ENCODE assay signal across 15 mouse cellular contexts in genomic region chr8:79620489-79621276, GRCm38 (mm10). TPM values are rescaled to one million over a fixed set of nuclear protein-coding genes. Genes with fewer than 3 reads are reported as not detected.
DNase-seq lines count a peak whose midpoint lies in the region; ATAC-seq and TF ChIP-seq lines count a peak whose summit lies in the region.
"Had no signal": no experiment of that assay in that cellular context is flagged by ENCODE, and none has a peak within 500 bp of the region (broad histone marks: within the 10 kb centered on the region; RNA-seq: fewer than 3 reads in every experiment).

No protein-coding gene starts in this region.

- H3K27ac ChIP-seq in intestine, embryonic 14.5 days (ENCODE audit: low read depth): peak overlapping the region; percentile 74
- no peak overlapping the region for H3K27ac ChIP-seq in intestine, postnatal 0 days (ENCODE audit: low read depth, low read length)
- peak overlapping the region; percentile 89 to 91 for H3K27ac ChIP-seq in heart, embryonic 14.5 days (replicated peaks in 1 of 2; ENCODE audit: control insufficient read depth in 1 of 2, insufficient read depth in 1 of 2, low read depth in 2 of 2, low read length in 2 of 2)
- H3K27ac ChIP-seq in stomach, embryonic 15.5 days: peak overlapping the region; percentile 49; the same call in 1 of the 2 replicates
- H3K27ac ChIP-seq: forebrain, embryonic 12.5 days; hindbrain, embryonic 13.5 days; layer of hippocampus, adult 2 months; liver, embryonic 14.5 days had no signal

- no peak overlapping the region for H3K4me3 ChIP-seq in intestine, embryonic 14.5 days (ENCODE audit: low read depth, low read length)
- H3K4me3 ChIP-seq in intestine, postnatal 0 days (ENCODE audit: low read depth, low read length): no peak overlapping the region
- H3K4me3 ChIP-seq in heart, embryonic 14.5 days (ENCODE audit: control insufficient read depth in 1 of 2, insufficient read depth in 1 of 2, low read depth in 1 of 2, low read length in 2 of 2): no peak overlapping the region
- no peak overlapping the region for H3K4me3 ChIP-seq in stomach, embryonic 15.5 days (replicated peaks)
- H3K4me3 ChIP-seq: forebrain, embryonic 12.5 days; hindbrain, embryonic 13.5 days; layer of hippocampus, adult 2 months had no signal

- WGBS in intestine, embryonic 14.5 days: 39% methylated on average over 9 of the region's 9 CpGs
- WGBS in intestine, postnatal 0 days: 52% methylated on average over 9 of the region's 9 CpGs
- 28% methylated on average over 9 of the region's 9 CpGs for WGBS in heart, embryonic 14.5 days
- WGBS in stomach, embryonic 15.5 days: 35% methylated on average over 9 of the region's 9 CpGs

- no peaks in the 10 kb centered on the region for H3K36me3 ChIP-seq in intestine, embryonic 14.5 days (ENCODE audit: control insufficient read depth, insufficient read depth, low read length)
- no peaks in the 10 kb centered on the region for H3K36me3 ChIP-seq in intestine, postnatal 0 days (ENCODE audit: control insufficient read depth, insufficient read depth)
- H3K36me3 ChIP-seq in heart, embryonic 14.5 days (ENCODE audit: control insufficient read depth, insufficient read depth, low read length): no peaks in the 10 kb centered on the region
- no peaks in the 10 kb centered on the region for H3K36me3 ChIP-seq in stomach, embryonic 15.5 days
- H3K36me3 ChIP-seq: forebrain, embryonic 12.5 days; hindbrain, embryonic 13.5 days had no signal

- no peaks in the 10 kb centered on the region for H3K9me3 ChIP-seq in intestine, embryonic 14.5 days (ENCODE audit: control insufficient read depth, low read length)
- no peaks in the 10 kb centered on the region for H3K9me3 ChIP-seq in intestine, postnatal 0 days (ENCODE audit: control insufficient read depth)
- H3K9me3 ChIP-seq in heart, embryonic 14.5 days (ENCODE audit: control insufficient read depth, low read length): no peaks in the 10 kb centered on the region
- no peaks in the 10 kb centered on the region for H3K9me3 ChIP-seq in stomach, embryonic 15.5 days
- H3K9me3 ChIP-seq: forebrain, embryonic 12.5 days; hindbrain, embryonic 13.5 days had no signal

- DNase-seq in intestine, embryonic 14.5 days (ENCODE audit: low spot score): no peak
- peak; percentile 8 for DNase-seq in lung, postnatal 10 days
- no peak for DNase-seq in lung, postnatal 36 days
- DNase-seq in cerebellum, postnatal 36 days: no peak
- DNase-seq: adrenal gland, postnatal 36 days; right cerebral cortex, postnatal 25 days had no signal

- 0 out of 2 replicates have a peak, but pooled peaks have one; percentile 26 for ATAC-seq in intestine, embryonic 14.5 days (replicated peaks; ENCODE audit: low FRiP score, low TSS enrichment, low read depth)
- no peak for ATAC-seq in intestine, postnatal 0 days
- ATAC-seq in heart, embryonic 14.5 days (ENCODE audit: insufficient number of reproducible peaks, insufficient read depth, low FRiP score, low read depth): peak; percentile 57; the same call in 1 of the 2 replicates
- no peak; the same call in 1 of the 2 replicates for ATAC-seq in stomach, embryonic 15.5 days (ENCODE audit: insufficient read depth, low FRiP score, low read depth)

- no peak overlapping the region for H3K9ac ChIP-seq in intestine, embryonic 14.5 days (ENCODE audit: low read length)
- H3K9ac ChIP-seq in intestine, postnatal 0 days (ENCODE audit: low read depth, low read length): no peak overlapping the region
- H3K9ac ChIP-seq in heart, embryonic 14.5 days (ENCODE audit: low read length): peak overlapping the region; percentile 47
- no peak overlapping the region for H3K9ac ChIP-seq in stomach, embryonic 15.5 days
- H3K9ac ChIP-seq: forebrain, embryonic 12.5 days had no signal

- no peak overlapping the region for H3K4me2 ChIP-seq in intestine, embryonic 14.5 days (ENCODE audit: low read length)
- H3K4me2 ChIP-seq in intestine, postnatal 0 days (replicated peaks; ENCODE audit: low read depth): no peak overlapping the region
- H3K4me2 ChIP-seq in heart, embryonic 14.5 days (ENCODE audit: low read length): peak overlapping the region; percentile 39
- H3K4me2 ChIP-seq in stomach, embryonic 15.5 days: no peak overlapping the region
- H3K4me2 ChIP-seq: forebrain, embryonic 12.5 days; hindbrain, embryonic 13.5 days; midbrain, embryonic 11.5 days had no signal

- peaks cover 27% of the 10 kb centered on the region for H3K4me1 ChIP-seq in intestine, embryonic 14.5 days (replicated peaks; ENCODE audit: control insufficient read depth, insufficient read depth, low read length)
- no peaks in the 10 kb centered on the region for H3K4me1 ChIP-seq in intestine, postnatal 0 days (replicated peaks; ENCODE audit: control insufficient read depth, insufficient read depth, low read length)
- H3K4me1 ChIP-seq in heart, embryonic 14.5 days (ENCODE audit: control insufficient read depth in 2 of 2, insufficient read depth in 2 of 2, low read length in 2 of 2): peaks cover 19 to 34% of the 10 kb centered on the region in 2 experiments
- peaks cover 11% of the 10 kb centered on the region for H3K4me1 ChIP-seq in stomach, embryonic 15.5 days

- no peak for TF ChIP-seq CTCF in intestine, postnatal 0 days (IDR thresholded peaks at IDR 0.05; ENCODE audit: low read depth)

- H3K27me3 ChIP-seq in intestine, embryonic 14.5 days (replicated peaks; ENCODE audit: control insufficient read depth, insufficient read depth, low read length): no peaks in the 10 kb centered on the region
- H3K27me3 ChIP-seq in intestine, postnatal 0 days (replicated peaks; ENCODE audit: control insufficient read depth, insufficient read depth, low read length): no peaks in the 10 kb centered on the region
- no peaks in the 10 kb centered on the region for H3K27me3 ChIP-seq in heart, embryonic 14.5 days (ENCODE audit: control insufficient read depth, insufficient read depth, low read length)
- H3K27me3 ChIP-seq in stomach, embryonic 15.5 days (replicated peaks): no peaks in the 10 kb centered on the region
- H3K27me3 ChIP-seq: CH12.LX; forebrain, embryonic 12.5 days; hindbrain, embryonic 13.5 days had no signal

RNA-seq across cellular contexts. Expression of gene Otud4, which starts 18.7 kb away (rescaled TPM):
- 28.1 and 30.3 TPM in 2 replicates for polyA plus RNA-seq in intestine, embryonic 14.5 days (2014; fragmentation: Nextera tagmentation; extraction: Ambion mirVana)
- 6.0 and 6.3 TPM in 2 replicates for polyA plus RNA-seq in intestine, postnatal 0 days (2015; fragmentation: Nextera tagmentation; extraction: Ambion mirVana)
- polyA plus RNA-seq in heart, embryonic 14.5 days (2014; fragmentation: Nextera tagmentation; extraction: Ambion mirVana): 27.4 and 28.1 TPM in 2 replicates
- 13.3 and 14.0 TPM in 2 replicates for polyA plus RNA-seq in stomach, embryonic 15.5 days (2015; fragmentation: Nextera tagmentation; extraction: Ambion mirVana)

Comparison
In these comparisons a context has a peak if more than half of its experiments do, and no peak if none do; other contexts are left out.
1. ATAC-seq: peak in intestine, embryonic 14.5 days (single experiment) and heart, embryonic 14.5 days (single experiment); none in intestine, postnatal 0 days (single experiment) and stomach, embryonic 15.5 days (single experiment).